Mouse (Mus musculus): ENCODE data around the gene Rbm18. TPM values are rescaled to one million over a fixed set of nuclear protein-coding genes. Genes with fewer than 3 reads are reported as not detected.

The Rbm18 gene
- polyA plus RNA-seq (2012; rRNA removed; ENCODE audit: low replicate concordance) = 1.3 and 2.0 TPM in 2 replicates

DNA sequence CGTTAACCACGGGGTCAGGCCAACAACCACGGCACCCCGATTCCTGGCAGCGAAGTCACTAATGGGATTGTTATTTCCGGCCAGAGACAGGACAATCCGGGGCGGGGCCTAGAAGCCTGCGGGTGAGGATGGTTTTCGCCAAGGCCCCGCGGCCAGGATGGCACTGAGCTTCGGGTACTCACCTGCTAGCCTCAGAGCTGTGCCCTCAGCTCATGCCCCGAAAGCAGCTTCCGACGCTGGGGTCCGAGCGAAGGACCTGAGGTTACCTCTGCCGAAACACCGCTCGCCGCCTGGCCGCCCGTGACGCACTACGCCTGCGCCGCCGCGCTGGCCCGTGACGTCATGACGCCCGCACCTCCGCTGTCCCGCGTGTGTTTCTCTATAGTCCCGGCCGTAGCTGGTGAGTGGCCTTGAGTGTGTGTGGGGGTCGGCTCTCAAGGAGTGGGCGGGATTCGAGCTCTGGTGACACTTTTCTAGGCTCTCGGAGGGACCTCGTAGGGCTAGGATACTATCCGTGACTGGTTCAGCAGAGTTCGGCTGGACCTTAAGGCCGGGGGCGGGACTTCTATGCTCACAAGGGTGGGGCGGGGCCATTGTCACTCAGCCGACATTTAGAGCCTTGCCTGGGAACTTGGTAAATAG lies at the start of gene Rbm18, which contains the start of gene Mrrf:
Rbm18 (minus strand) TSS at position 474 of the 642 bp plus-strand sequence.
Mrrf (plus strand) TSS at position 90 of the 642 bp plus-strand sequence.

DNA sequence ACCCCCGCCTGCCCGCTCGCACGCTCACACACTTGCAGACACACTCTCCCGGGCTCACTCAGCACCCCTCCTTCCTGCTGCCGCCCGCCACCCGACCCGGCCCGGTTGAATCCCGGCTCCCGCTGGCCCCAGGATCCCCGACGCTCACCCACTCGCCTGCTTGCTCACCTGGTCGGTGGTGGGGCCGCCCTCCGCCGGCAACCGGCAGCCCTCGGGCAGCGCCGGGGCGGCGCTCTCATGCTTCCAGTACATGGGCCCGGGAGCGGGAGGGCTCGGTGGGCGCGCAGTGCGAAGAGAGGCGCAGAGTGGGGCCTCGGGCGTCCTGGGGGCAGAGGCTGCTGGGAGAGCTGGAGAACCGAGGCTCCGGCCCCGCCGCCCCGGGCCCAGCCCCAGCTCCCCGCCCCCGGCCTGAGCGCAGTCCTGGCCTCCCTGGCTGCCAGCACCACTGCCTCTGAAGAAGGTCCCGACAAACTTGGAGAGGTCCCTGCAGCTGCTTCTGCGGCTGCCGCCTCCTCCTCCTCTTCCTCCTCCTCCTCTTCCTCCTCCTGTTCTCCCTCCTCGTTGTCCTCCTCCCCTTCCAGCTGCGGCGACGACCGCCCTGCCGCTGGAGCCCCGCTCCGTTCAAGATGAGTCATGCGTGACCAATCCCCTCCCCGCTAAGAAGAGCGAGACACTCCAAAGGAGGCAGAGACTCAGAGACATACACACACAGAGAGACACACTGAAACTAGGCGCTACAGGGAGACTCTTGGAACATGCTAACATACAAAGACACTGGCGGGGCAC lies 31.4 kb downstream of the Rbm18 start, which contains the start of gene Lhx6:
Lhx6 (minus strand) TSS at position 453 of the 786 bp plus-strand sequence.

Other genes with a start within 250 kb of the Rbm18 start
- gene Ttll11, start 156.9 kb downstream of the Rbm18 start, polyA plus RNA-seq (2012; rRNA removed; ENCODE audit: low replicate concordance) = 1.3 TPM in 2 replicates
- gene Ndufa8, start 87.4 kb downstream of the Rbm18 start, polyA plus RNA-seq (2012; rRNA removed; ENCODE audit: low replicate concordance) = 50.5 and 97.7 TPM in 2 replicates
- gene Morn5, start 87.3 kb downstream of the Rbm18 start, polyA plus RNA-seq (2012; rRNA removed; ENCODE audit: low replicate concordance) = 0.14 TPM in 1 of 2 replicates, not detected in the other
- gene Lhx6, start 31.4 kb downstream of the Rbm18 start, polyA plus RNA-seq (2012; rRNA removed; ENCODE audit: low replicate concordance) = 0.64 and 1.7 TPM in 2 replicates
- 9.9 and 24.2 TPM in 2 replicates for gene Mrrf, start 384 bp downstream of the Rbm18 start, polyA plus RNA-seq (2012; rRNA removed; ENCODE audit: low replicate concordance)
- gene Ptgs1, start 93.7 kb upstream of the Rbm18 start, polyA plus RNA-seq (2012; rRNA removed; ENCODE audit: low replicate concordance) = 20.0 and 32.3 TPM in 2 replicates
- gene Olfr338, start 236.7 kb upstream of the Rbm18 start, polyA plus RNA-seq (2012; rRNA removed; ENCODE audit: low replicate concordance) = not detected in 2 replicates